Mouse (Mus musculus): Measurements from ENCODE around the gene Noxred1. TPM values are rescaled to one million over a fixed set of nuclear protein-coding genes. Genes with fewer than 3 reads are reported as not detected.

Gene Noxred1
- total and polyA plus RNA-seq, 3 experiments = 0.17 to 0.19 TPM; not detected in 1

DNA sequence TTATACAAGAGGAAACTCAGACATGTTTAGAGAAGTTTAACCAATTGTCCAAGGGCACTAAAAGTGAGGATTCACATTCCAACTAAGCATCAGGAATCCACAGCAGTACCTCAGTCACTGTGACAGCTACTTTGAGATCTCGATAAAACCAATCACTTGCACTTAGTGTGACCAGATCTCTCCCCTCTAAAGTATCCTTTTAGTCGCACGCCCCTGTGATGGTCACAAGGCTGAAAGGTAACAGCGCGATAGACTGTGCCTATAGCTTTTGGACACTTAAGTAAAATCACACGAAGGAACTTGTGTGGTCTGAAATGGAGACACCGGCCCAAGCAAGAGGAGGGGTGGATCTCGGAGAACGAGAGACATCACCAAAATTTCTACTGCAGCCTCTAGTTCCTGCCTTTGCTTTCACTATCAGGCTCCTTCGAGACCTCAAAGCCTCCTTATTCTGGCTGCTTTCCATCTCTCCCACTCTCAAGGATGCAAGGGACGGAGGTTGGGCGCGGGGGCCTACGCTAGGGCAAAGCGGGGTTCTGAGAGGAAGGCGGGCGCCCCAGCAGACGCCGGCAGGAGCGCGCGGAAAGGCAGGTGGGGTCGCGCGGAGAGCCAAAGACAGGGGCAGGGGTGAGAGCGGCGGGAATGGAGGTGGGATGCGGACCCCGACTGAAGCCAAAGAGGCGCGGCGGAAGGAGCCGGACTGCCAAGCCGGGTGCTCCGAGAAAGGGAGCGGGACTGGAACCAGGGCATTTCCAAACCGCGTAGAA is 39.1 kb downstream of the Noxred1 start, which contains the start of gene Samd15:
Gene Samd15, plus strand, starts transcription at position 518 of the 767 bp plus-strand sequence.
- no peaks in the 10 kb centered on the region for H3K27me3 ChIP-seq (ENCODE audit: control insufficient read depth in 1 of 2, insufficient read depth in 2 of 2, low read length in 2 of 2)
- H3K4me1 ChIP-seq (ENCODE audit: control insufficient read depth in 1 of 2, insufficient read depth in 2 of 2, low read length in 2 of 2) = peaks cover 7 to 11% of the 10 kb centered on the region in 2 experiments
- peak within 1 kb of the TSS; percentile 94 for H3K9ac ChIP-seq (ENCODE audit: control insufficient read depth, low read depth, low read length, poor library complexity, severe bottlenecking)
- peak; percentile 77 for DNase-seq (ENCODE audit: low read depth, low spot score)
- no peaks in the 10 kb centered on the region for H3K9me3 ChIP-seq (replicated peaks; ENCODE audit: insufficient read depth, low read length)
- H3K36me3 ChIP-seq (ENCODE audit: control insufficient read depth in 1 of 2, insufficient read depth in 2 of 2, low read length in 2 of 2) = peaks cover 0 to 19% of the 10 kb centered on the region in 2 experiments; a peak in 2 of 4 replicates
- peak within 1 kb of the TSS; percentile 73 to 94 for H3K4me3 ChIP-seq (ENCODE audit: control insufficient read depth in 1 of 2, insufficient read depth in 1 of 2, low read depth in 2 of 2, low read length in 2 of 2)
- peaks cover 15% of the 10 kb centered on the region for H3K79me2 ChIP-seq (ENCODE audit: control insufficient read depth, insufficient read depth, low read length, poor library complexity)
- peak within 1 kb of the TSS; percentile 32 for H3K27ac ChIP-seq (ENCODE audit: control insufficient read depth, low read depth, low read length)
- TF ChIP-seq MYB (IDR thresholded peaks at IDR 0.05; ENCODE audit: low read depth, low read length) (no peak), TAL1 (IDR thresholded peaks at IDR 0.05; ENCODE audit: low read length) (no peak), GATA1 (IDR thresholded peaks at IDR 0.05; ENCODE audit: low read depth, low read length) (no peak), SIN3A (IDR thresholded peaks at IDR 0.05; ENCODE audit: low read length) (0 out of 2 replicates have a peak, but pooled peaks have one; percentile 20), KAT2A (conservative IDR thresholded peaks at IDR 0.05; ENCODE audit: low read depth, low read length) (no peak), POLR2AphosphoS2 (IDR thresholded peaks at IDR 0.05; ENCODE audit: low read length) (no peak), MEF2A (IDR thresholded peaks at IDR 0.05; ENCODE audit: extremely low read depth, insufficient replicate concordance, low read depth, low read length, poor library complexity, severe bottlenecking) (no peak), NELFE (IDR thresholded peaks at IDR 0.05; ENCODE audit: low read depth, low read length) (no peak), CHD1 (IDR thresholded peaks at IDR 0.05; ENCODE audit: low read depth, low read length) (no peak), USF2 (IDR thresholded peaks at IDR 0.05; ENCODE audit: borderline replicate concordance in 1 of 2, insufficient read depth in 1 of 2, low read depth in 1 of 2, low read length in 2 of 2) (no peak), JUND (IDR thresholded peaks at IDR 0.05; ENCODE audit: low read depth, low read length) (no peak), MAX (IDR thresholded peaks at IDR 0.05; ENCODE audit: low read length) (no peak), CTCF (IDR thresholded peaks at IDR 0.05 in 2 of 3, conservative IDR thresholded peaks at IDR 0.05 in 1 of 3; ENCODE audit: control insufficient read depth in 1 of 3, insufficient read depth in 1 of 3, low read depth in 2 of 3, low read length in 3 of 3, poor library complexity in 1 of 3, severe bottlenecking in 1 of 3) (no peak), NRF1 (IDR thresholded peaks at IDR 0.05; ENCODE audit: insufficient read depth, low read depth, low read length, poor library complexity, severe bottlenecking) (no peak), TBP (IDR thresholded peaks at IDR 0.05; ENCODE audit: low read depth, low read length) (no peak), E2F4 (IDR thresholded peaks at IDR 0.05; ENCODE audit: borderline replicate concordance, low read depth, low read length) (0 out of 2 replicates have a peak, but pooled peaks have one; percentile 33), ZNF384 (IDR thresholded peaks at IDR 0.05; ENCODE audit: low read depth, low read length) (no peak), RAD21 (IDR thresholded peaks at IDR 0.05; ENCODE audit: low read depth, low read length) (no peak), ZKSCAN1 (IDR thresholded peaks at IDR 0.05; ENCODE audit: low read depth, low read length) (peak; percentile 92), RCOR1 (IDR thresholded peaks at IDR 0.05; ENCODE audit: low read depth, low read length) (no peak), ZC3H11A (IDR thresholded peaks at IDR 0.05; ENCODE audit: low read depth, low read length) (no peak), TCF12 (IDR thresholded peaks at IDR 0.05; ENCODE audit: low read depth, low read length) (0 out of 2 replicates have a peak, but pooled peaks have one; percentile 5), MAFK (IDR thresholded peaks at IDR 0.05; ENCODE audit: borderline replicate concordance, low read depth, low read length) (no peak), BHLHE40 (IDR thresholded peaks at IDR 0.05; ENCODE audit: borderline replicate concordance, low read depth, low read length) (no peak), GABPA (IDR thresholded peaks at IDR 0.05; ENCODE audit: low read depth, low read length) (no peak), CHD2 (IDR thresholded peaks at IDR 0.05; ENCODE audit: low read length) (no peak), ZMIZ1 (IDR thresholded peaks at IDR 0.05; ENCODE audit: low read depth, low read length) (no peak), EP300 (IDR thresholded peaks at IDR 0.05; ENCODE audit: low read depth in 1 of 2, low read length in 2 of 2) (no peak), MYC (IDR thresholded peaks at IDR 0.05; ENCODE audit: low read depth, low read length) (no peak), POLR2AphosphoS5 (IDR thresholded peaks at IDR 0.05; ENCODE audit: borderline replicate concordance, low read depth, low read length) (no peak), SMC3 (IDR thresholded peaks at IDR 0.05; ENCODE audit: low read depth, low read length) (no peak), POLR2A (IDR thresholded peaks at IDR 0.05; ENCODE audit: control insufficient read depth in 1 of 2, insufficient read depth in 1 of 2, low read depth in 1 of 2, low read length in 2 of 2, poor library complexity in 1 of 2) (no peak), HCFC1 (IDR thresholded peaks at IDR 0.05; ENCODE audit: low read depth, low read length) (peak; percentile 51; the same call in 1 of the 2 replicates), UBTF (IDR thresholded peaks at IDR 0.05; ENCODE audit: borderline replicate concordance, insufficient read depth, low read depth, low read length) (no peak), USF1 (IDR thresholded peaks at IDR 0.05; ENCODE audit: low read depth, low read length) (no peak), ELF1 (IDR thresholded peaks at IDR 0.05; ENCODE audit: low read depth, low read length) (no peak)
